1 mouse cellular context compared by ENCODE assay signal in the genomic region with DNA sequence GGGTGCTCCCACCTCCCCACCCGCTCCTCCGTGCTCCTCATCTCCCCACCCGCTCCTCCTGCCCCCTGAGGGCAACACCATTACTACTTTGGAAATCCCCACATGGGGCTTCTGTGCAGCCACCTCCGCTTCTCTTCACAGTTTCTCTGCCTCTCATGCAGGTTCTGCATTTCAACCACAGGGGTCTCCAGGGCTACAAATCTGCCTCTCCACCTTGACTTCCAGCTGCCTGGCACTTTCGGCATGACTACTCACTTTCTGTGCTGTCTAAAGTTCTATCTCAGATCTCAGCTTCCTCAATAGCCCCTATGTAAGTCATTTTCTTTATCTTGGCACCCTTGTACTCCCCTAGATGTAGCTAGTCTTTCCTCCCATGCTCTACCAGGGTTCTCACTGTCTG.
TF ChIP-seq lines count a peak whose summit lies in the region.

No protein-coding gene starts in this region.

TF ChIP-seq in CH12.LX, 34 proteins besides CTCF, POLR2A, EP300 and RAD21 (continued from another document):
- TF ChIP-seq NELFE (IDR thresholded peaks at IDR 0.05; ENCODE audit: low read depth, low read length) (0 out of 2 replicates have a peak, but pooled peaks have one; percentile 26), E2F4 (IDR thresholded peaks at IDR 0.05; ENCODE audit: insufficient replicate concordance, low read depth, low read length) (no peak), NRF1 (IDR thresholded peaks at IDR 0.05; ENCODE audit: low read depth, low read length) (no peak), MYC (IDR thresholded peaks at IDR 0.05; ENCODE audit: low read depth, low read length) (peak; percentile 76), PAX5 (IDR thresholded peaks at IDR 0.05; ENCODE audit: low read length) (no peak), MAX (IDR thresholded peaks at IDR 0.05; ENCODE audit: low read length) (peak; percentile 47; the same call in 1 of the 2 replicates), TBP (conservative IDR thresholded peaks at IDR 0.05; ENCODE audit: low read depth, low read length) (0 out of 2 replicates have a peak, but pooled peaks have one; percentile 38), ZC3H11A (IDR thresholded peaks at IDR 0.05; ENCODE audit: low read depth, low read length) (no peak), CHD1 (IDR thresholded peaks at IDR 0.05; ENCODE audit: low read depth, low read length) (peak; percentile 83; the same call in 1 of the 2 replicates), MAFK (IDR thresholded peaks at IDR 0.05; ENCODE audit: insufficient replicate concordance, low read length) (peak; percentile 81; the same call in 1 of the 2 replicates), CHD2 (IDR thresholded peaks at IDR 0.05; ENCODE audit: low read length) (peak; percentile 69), JUN (IDR thresholded peaks at IDR 0.05; ENCODE audit: insufficient read depth, low read depth, low read length) (peak; percentile 73), SMC3 (IDR thresholded peaks at IDR 0.05; ENCODE audit: low read depth, low read length) (peak; percentile 48), ZKSCAN1 (IDR thresholded peaks at IDR 0.05; ENCODE audit: borderline replicate concordance, low read depth, low read length) (no peak), POLR2AphosphoS2 (IDR thresholded peaks at IDR 0.05; ENCODE audit: low read depth, low read length) (no peak), MEF2A (IDR thresholded peaks at IDR 0.05; ENCODE audit: borderline replicate concordance, low read depth, low read length) (peak; percentile 74), HCFC1 (IDR thresholded peaks at IDR 0.05; ENCODE audit: low read depth, low read length) (peak; percentile 50)
